Mouse (Mus musculus) hindlimb bud, embryonic 11.5 days (tissue): ENCODE data around the gene Ankrd52.
"Not testable (repeated sequence)": the region's sequence is repeated elsewhere in the genome, so short reads cannot be mapped to it uniquely, and the experiment has no call there.

ENCODE experiments used
- DNase-seq: peaks from one replicate; pipeline ENCODE4 v3.0.0-alpha.2; 2012; ENCODE audit warnings: low read depth, low spot score; ENCODE audit errors: extremely low spot score

Gene Ankrd52

GRCm38 (mm10) chr10:128376455-128377211 is at the start of gene Ankrd52:
TSS of gene Ankrd52 (plus strand) at chr10:128377115.
- peak; percentile 37 for DNase-seq

- no peak for DNase-seq
Observed at GRCm38 (mm10) chr10:128327610-128328009, 49.3 kb upstream of the Ankrd52 start.

GRCm38 (mm10) chr10:128332358-128333249 is 44.3 kb upstream of the Ankrd52 start:
- DNase-seq, result not testable (repeated sequence)

- peak; percentile 60 for DNase-seq
Observed at GRCm38 (mm10) chr10:128335582-128335981, 41.3 kb upstream of the Ankrd52 start.

GRCm38 (mm10) chr10:128336195-128336594 is 40.7 kb upstream of the Ankrd52 start:
- DNase-seq, result no peak

GRCm38 (mm10) chr10:128336597-128336996 is 40.3 kb upstream of the Ankrd52 start:
- DNase-seq, result no peak

GRCm38 (mm10) chr10:128337306-128338181 is 39.4 kb upstream of the Ankrd52 start, which contains the start of gene Cs:
TSS of gene Cs (plus strand) at chr10:128337734.
- peak; percentile 96 for DNase-seq

GRCm38 (mm10) chr10:128338415-128338814 is 38.5 kb upstream of the Ankrd52 start:
- no peak for DNase-seq

GRCm38 (mm10) chr10:128338948-128339347 is 38.0 kb upstream of the Ankrd52 start:
- DNase-seq, result no peak

- DNase-seq, result no peak
Observed at GRCm38 (mm10) chr10:128340257-128340656, 36.7 kb upstream of the Ankrd52 start.

- no peak for DNase-seq
Observed at GRCm38 (mm10) chr10:128343436-128343835, 33.5 kb upstream of the Ankrd52 start.

GRCm38 (mm10) chr10:128344568-128345275 is 32.2 kb upstream of the Ankrd52 start:
- no peak for DNase-seq

- no peak for DNase-seq
Observed at GRCm38 (mm10) chr10:128347541-128347940, 29.4 kb upstream of the Ankrd52 start.

- no peak for DNase-seq
Observed at GRCm38 (mm10) chr10:128358796-128359195, 18.1 kb upstream of the Ankrd52 start.

GRCm38 (mm10) chr10:128359226-128359625 is 17.7 kb upstream of the Ankrd52 start:
- DNase-seq, result no peak

- no peak for DNase-seq
Observed at GRCm38 (mm10) chr10:128361836-128362235, 15.1 kb upstream of the Ankrd52 start.

GRCm38 (mm10) chr10:128362568-128362967 is 14.3 kb upstream of the Ankrd52 start:
- no peak for DNase-seq

- DNase-seq, result no peak
Observed at GRCm38 (mm10) chr10:128367899-128368401, 9.0 kb upstream of the Ankrd52 start.

- DNase-seq, result peak; percentile 53
Observed at GRCm38 (mm10) chr10:128368402-128369217, 8.3 kb upstream of the Ankrd52 start, which contains the start of gene Coq10a. TSS of gene Coq10a (minus strand) at chr10:128368997.
